Mouse (Mus musculus): ENCODE measurements around the gene Fam234b.

GRCm38 (mm10) chr6:135271761-135272160, 74.0 kb downstream of the Fam234b start:
- TF ChIP-seq POLR2A (IDR thresholded peaks at IDR 0.05; ENCODE audit: borderline replicate concordance, extremely low read depth, insufficient read depth, insufficient read length, poor library complexity, severe bottlenecking): no peak
- TF ChIP-seq CTCF (IDR thresholded peaks at IDR 0.05; ENCODE audit: borderline replicate concordance, extremely low read depth, insufficient read depth, insufficient read length): no peak
